Mouse (Mus musculus) urinary bladder, postnatal 10 days (tissue): ENCODE results near the gene Slitrk2.

Experiments
- DNase-seq: peaks from one replicate; pipeline ENCODE4 v3.0.0; 2022; ENCODE audit warnings: low spot score

Slitrk2 gene

GRCm38 (mm10) chrX:66648911-66649620 lies at the start of gene Slitrk2:
Slitrk2 (plus strand) TSS chrX:66649318.
- DNase-seq, result no peak

GRCm38 (mm10) chrX:66605490-66605889 lies 43.6 kb upstream of the Slitrk2 start:
- no peak for DNase-seq

GRCm38 (mm10) chrX:66652455-66653144 lies 3.5 kb downstream of the Slitrk2 start:
- DNase-seq, result no peak

GRCm38 (mm10) chrX:66657365-66657764 lies 8.2 kb downstream of the Slitrk2 start:
- DNase-seq, result no peak

- DNase-seq, result no peak
These were observed 27.8 kb downstream of the Slitrk2 start for GRCm38 (mm10) chrX:66676959-66677358.

GRCm38 (mm10) chrX:66678646-66679045 lies 29.5 kb downstream of the Slitrk2 start:
- no peak for DNase-seq
